Mouse (Mus musculus): ENCODE results near the gene Nsmf.

Gene Nsmf

GRCm38 (mm10) chr2:25085571-25085970 lies 31.4 kb downstream of the Nsmf start:
- in situ Hi-C loops (cut with MboI, MseI), result loop anchor here in 1 of 2 experiments (5.0 to 10.0 kb wide), 2 partner anchors 62 to 521 kb away; no protein-coding TSS in a partner anchor

- in situ Hi-C loops (cut with MboI, MseI), result loop anchor here in 1 of 2 experiments (5.0 to 10.0 kb wide), 2 partner anchors 59 to 523 kb away; no protein-coding TSS in a partner anchor
Observed at GRCm38 (mm10) chr2:25087842-25088241, 33.7 kb downstream of the Nsmf start.

GRCm38 (mm10) chr2:25088636-25089035 lies 34.5 kb downstream of the Nsmf start:
- in situ Hi-C loops (cut with MboI, MseI), result loop anchor here in 1 of 2 experiments (5.0 to 10.0 kb wide), 2 partner anchors 59 to 524 kb away; no protein-coding TSS in a partner anchor

GRCm38 (mm10) chr2:25094785-25095108 lies 40.6 kb downstream of the Nsmf start:
- in situ Hi-C loops (cut with MboI, MseI), result no loop called here

GRCm38 (mm10) chr2:25095109-25095850 lies 41.1 kb downstream of the Nsmf start, which contains the start of gene Noxa1:
Gene Noxa1 (minus strand): TSS chr2:25095149.
- in situ Hi-C loops (cut with MboI, MseI), result no loop called here

- in situ Hi-C loops (cut with MboI, MseI), result no loop called here
Observed at GRCm38 (mm10) chr2:25098005-25098615, 44.0 kb downstream of the Nsmf start.

DNA sequence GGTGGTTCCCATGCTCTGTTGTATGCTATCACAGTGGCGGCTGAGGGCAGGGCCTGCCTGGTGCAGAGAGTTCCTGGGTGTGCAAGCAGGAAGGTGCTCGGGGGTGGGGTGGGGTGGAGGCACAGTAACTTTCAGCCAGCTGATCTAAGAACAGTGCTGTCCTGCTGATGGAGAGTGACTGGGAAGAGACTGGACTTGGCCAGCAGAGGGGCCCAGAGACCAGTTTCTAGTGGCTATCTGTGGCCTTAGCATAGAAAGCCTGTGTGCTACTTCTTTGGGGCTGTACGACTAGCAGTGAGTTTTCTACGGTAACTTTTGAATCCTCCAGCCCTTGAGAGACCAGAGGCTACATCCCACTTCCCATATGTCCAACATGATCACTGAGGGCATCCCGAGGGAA lies 44.8 kb downstream of the Nsmf start:
- in situ Hi-C loops (cut with MboI, MseI), result no loop called here

DNA sequence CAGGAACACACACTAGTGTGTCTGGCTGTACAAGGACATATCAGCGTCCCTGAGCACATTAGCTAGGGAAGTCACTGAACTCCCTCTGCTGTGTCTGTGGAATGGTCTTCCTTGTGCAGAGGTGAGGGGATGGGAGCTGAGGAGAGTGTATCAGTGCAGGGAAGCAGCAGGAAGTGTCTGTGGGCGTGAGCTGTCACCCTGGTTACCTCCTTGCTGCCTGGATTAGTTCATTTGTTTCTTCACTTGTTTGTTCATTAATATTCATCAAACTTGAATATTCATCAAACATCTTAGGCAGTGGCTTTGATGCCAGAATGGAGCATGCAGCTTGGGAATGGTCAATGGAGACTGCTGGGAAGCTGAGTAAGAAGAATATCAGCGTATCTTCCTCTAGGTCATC lies 45.5 kb downstream of the Nsmf start:
- in situ Hi-C loops (cut with MboI, MseI), result no loop called here

DNA sequence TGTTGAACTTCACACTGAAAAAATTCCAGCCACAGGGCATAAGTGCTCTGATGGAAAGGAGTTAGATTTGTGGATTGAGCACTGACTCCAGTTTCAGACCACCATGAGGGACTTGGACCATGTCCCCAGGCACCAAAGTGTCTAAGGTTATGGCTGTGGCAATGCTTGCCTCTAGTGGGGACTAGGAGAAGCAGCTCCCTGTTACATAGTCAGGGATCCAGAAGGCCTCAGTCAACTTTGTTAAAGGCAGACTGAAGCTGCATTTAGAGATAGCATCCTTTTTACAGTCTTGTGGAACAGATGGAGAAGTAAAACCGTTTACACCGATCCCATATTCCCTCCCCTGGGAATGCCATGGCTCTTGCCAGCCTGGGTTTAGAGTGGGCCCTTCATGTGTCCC lies 50.0 kb downstream of the Nsmf start:
- in situ Hi-C loops (cut with MboI, MseI), result no loop called here

GRCm38 (mm10) chr2:25106045-25106444 lies 51.9 kb downstream of the Nsmf start:
- in situ Hi-C loops (cut with MboI, MseI), result no loop called here

DNA sequence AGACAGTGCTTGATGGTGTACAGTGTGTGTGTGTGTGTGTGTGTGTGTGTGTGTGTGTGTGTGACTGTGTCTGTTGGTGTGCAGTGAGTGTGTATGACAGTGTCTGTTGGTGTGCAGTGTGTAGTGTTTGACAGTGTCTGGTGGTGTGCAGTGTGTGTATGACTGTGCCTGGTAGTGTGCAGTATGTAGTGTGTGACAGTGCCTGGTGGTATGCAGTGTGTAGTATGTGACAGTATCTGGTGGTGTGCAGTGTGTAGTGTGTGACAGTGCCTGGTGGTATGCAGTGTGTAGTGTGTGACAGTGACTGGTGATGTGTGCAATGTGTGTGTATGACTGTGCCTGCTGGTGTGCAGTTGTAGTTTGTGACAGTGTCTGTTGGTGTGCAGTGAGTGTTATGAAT lies 55.3 kb downstream of the Nsmf start:
- in situ Hi-C loops (cut with MboI, MseI), result no loop called here

DNA sequence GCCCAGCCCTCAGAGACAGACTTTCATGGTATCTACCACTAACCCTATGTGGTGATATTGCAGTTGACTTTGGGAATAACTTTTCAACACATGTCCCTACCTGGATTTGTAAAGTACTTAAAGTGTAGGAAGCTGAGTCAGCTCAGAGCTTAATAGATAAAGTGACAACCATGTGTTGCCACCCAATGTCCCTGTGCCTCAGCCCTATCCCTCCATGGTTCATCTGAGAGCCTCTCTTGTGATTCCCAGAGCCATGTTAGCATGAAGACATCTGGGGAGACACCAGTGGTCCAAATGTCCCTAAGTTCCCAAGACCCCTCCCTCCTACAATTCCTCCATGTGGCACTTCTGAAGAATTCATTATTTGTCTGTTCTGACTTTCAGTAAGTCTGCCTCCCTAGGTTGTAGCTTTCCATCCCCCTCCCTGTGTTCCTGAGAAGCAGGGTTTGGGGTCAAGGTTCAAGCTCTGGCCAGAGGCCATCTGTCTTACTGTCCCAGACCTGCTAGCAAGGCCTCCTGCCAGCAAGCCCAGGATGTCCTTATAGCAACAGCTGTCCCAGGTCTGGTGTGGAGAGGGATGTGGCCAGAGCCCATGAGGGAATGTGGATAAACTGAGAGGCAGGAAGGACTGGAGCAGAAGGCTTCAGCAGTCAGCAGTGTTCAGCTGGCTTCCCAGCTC lies 56.5 kb downstream of the Nsmf start:
- in situ Hi-C loops (cut with MboI, MseI), result loop anchor here in 1 of 2 experiments (10.0 kb wide), 1 partner anchor 674 kb away; the partner anchor contains the start of gene Gm13539

DNA sequence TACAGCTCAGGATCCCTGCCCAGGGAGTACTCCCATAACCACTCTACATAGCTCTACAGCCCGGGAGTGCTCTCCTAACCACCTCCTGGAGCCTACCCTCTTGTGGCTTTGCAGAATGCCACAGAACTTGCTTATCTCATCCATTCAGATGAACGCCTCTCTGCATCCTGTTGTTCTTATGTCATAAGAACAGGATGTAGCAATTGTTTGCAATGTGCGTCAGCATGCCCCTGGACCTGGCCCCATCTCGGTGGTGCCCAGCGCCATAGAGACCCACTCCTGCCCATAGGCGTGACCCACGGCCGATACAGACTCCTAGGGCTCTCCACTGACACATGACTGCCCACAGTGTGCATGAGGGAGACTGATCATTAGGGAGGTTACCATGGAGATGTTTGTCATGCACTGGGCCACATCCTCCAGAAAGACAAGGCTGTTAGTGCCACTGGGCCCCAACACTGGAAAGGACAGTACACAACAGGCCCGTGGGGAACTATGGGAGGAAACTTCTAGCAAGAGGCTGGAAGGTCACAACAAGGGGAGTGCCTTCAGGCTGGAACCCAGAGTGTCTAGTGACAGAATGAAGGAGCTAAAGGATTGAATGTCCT lies 57.1 kb downstream of the Nsmf start:
- in situ Hi-C loops (cut with MboI, MseI), result loop anchor here in 1 of 2 experiments (10.0 kb wide), 1 partner anchor 674 kb away; the partner anchor contains the start of gene Gm13539

Measured in T-helper 17 cell (primary cell).